Mouse (Mus musculus) adrenal gland, adult 18-20 months (tissue): Measurements from ENCODE around the gene Duoxa2. TPM values are rescaled to one million over a fixed set of nuclear protein-coding genes. Genes with fewer than 3 reads are reported as not detected.
"Not testable (repeated sequence)": the region's sequence is repeated elsewhere in the genome, so short reads cannot be mapped to it uniquely, and the experiment has no call there.

ENCODE experiments used
- DNase-seq, 2 experiments: peaks; one replicate each; pipeline ENCODE4 v3.0.0; 2021 to 2022; ENCODE audit warnings: low spot score in 2 of 2
- total RNA-seq, 2 experiments: library from RNA; stranded (reverse); gene quantifications; 1 replicate in 1 of 2; 2 replicates in 1 of 2; pipeline ENCODE4 v1.2.3; 2021

Gene Duoxa2
- total RNA-seq, 2 experiments from 2014 or later: not detected

- no peak for DNase-seq
These were observed 6.6 kb downstream of the Duoxa2 start for GRCm38 (mm10) chr2:122305097-122305892.

- DNase-seq: peak in 1 of 2 experiments; percentile 37
These were observed 7.5 kb downstream of the Duoxa2 start for GRCm38 (mm10) chr2:122306184-122306583.

GRCm38 (mm10) chr2:122309647-122310046 lies 10.9 kb downstream of the Duoxa2 start:
- no peak for DNase-seq

GRCm38 (mm10) chr2:122311561-122311960 lies 12.9 kb downstream of the Duoxa2 start:
- no peak for DNase-seq

GRCm38 (mm10) chr2:122312722-122313417 lies 14.2 kb downstream of the Duoxa2 start:
- DNase-seq: peak; percentile 38 to 62

- no peak for DNase-seq
These were observed 14.8 kb downstream of the Duoxa2 start, which contains the start of gene Duoxa1 for GRCm38 (mm10) chr2:122313536-122313935. TSS of gene Duoxa1 (minus strand) at chr2:122313730.

- DNase-seq: no peak
These were observed 16.7 kb downstream of the Duoxa2 start, which contains the start of gene Duox1 for GRCm38 (mm10) chr2:122315372-122315771. TSS of gene Duox1 (plus strand) at chr2:122315672.

GRCm38 (mm10) chr2:122317384-122317783 lies 18.7 kb downstream of the Duoxa2 start:
- no peak for DNase-seq

- no peak for DNase-seq
These were observed 25.3 kb downstream of the Duoxa2 start for GRCm38 (mm10) chr2:122323960-122324359.

GRCm38 (mm10) chr2:122324586-122324985 lies 25.9 kb downstream of the Duoxa2 start:
- DNase-seq: no peak

- DNase-seq: no peak
These were observed 26.7 kb downstream of the Duoxa2 start for GRCm38 (mm10) chr2:122325361-122325760.

- DNase-seq: no peak
These were observed 29.3 kb downstream of the Duoxa2 start for GRCm38 (mm10) chr2:122327986-122328385.

- not testable (repeated sequence) for DNase-seq
These were observed 31.6 kb downstream of the Duoxa2 start for GRCm38 (mm10) chr2:122330317-122330716.

GRCm38 (mm10) chr2:122332222-122332621 lies 33.5 kb downstream of the Duoxa2 start:
- no peak for DNase-seq

GRCm38 (mm10) chr2:122334170-122334569 lies 35.5 kb downstream of the Duoxa2 start:
- DNase-seq: no peak

- no peak for DNase-seq
These were observed 38.6 kb downstream of the Duoxa2 start for GRCm38 (mm10) chr2:122337291-122337690.

- DNase-seq: no peak
These were observed 46.6 kb downstream of the Duoxa2 start for GRCm38 (mm10) chr2:122345106-122345893.

- DNase-seq: not testable (repeated sequence)
These were observed 47.5 kb downstream of the Duoxa2 start for GRCm38 (mm10) chr2:122346164-122346563.

GRCm38 (mm10) chr2:122347257-122347656 lies 48.6 kb downstream of the Duoxa2 start:
- no peak for DNase-seq

- DNase-seq: peak; percentile 85 to 91
These were observed 49.9 kb downstream of the Duoxa2 start for GRCm38 (mm10) chr2:122348531-122349131.
